Mouse (Mus musculus) CH12.LX (cell line): ENCODE results near the gene Dnah7a. TPM values are rescaled to one million over a fixed set of nuclear protein-coding genes. Genes with fewer than 3 reads are reported as not detected.
A peak's percentile ranks its signal among the peaks of the same experiment; 100 is the strongest.

Experiments
- DNase-seq: peaks from one replicate; pipeline ENCODE4 v3.0.0-alpha.2; 2013; ENCODE audit errors: extremely low read depth
- H3K27ac ChIP-seq: 2 replicates; pipeline ENCODE4 v1.5.1; 2012; ENCODE audit warnings: low read depth, mild to moderate bottlenecking, control low read depth, moderate library complexity; ENCODE audit not compliant: insufficient read depth
- H3K27me3 ChIP-seq: replicated peaks from 2 replicates; pipeline ENCODE3; 2012; ENCODE audit warnings: inconsistent platforms
- H3K36me3 ChIP-seq, 2 experiments: replicated peaks in 1 of 2; 2 replicates each; pipeline versions ENCODE3 to v1.6.1; 2012; ENCODE audit warnings: inconsistent platforms in 1 of 2, low read length in 1 of 2, mild to moderate bottlenecking in 1 of 2, mixed read lengths in 1 of 2, moderate library complexity in 1 of 2; ENCODE audit not compliant: control insufficient read depth in 1 of 2, insufficient read depth in 1 of 2
- H3K4me1 ChIP-seq, 2 experiments: 2 replicates each; pipeline ENCODE4 v1.6.1; 2012; ENCODE audit warnings: inconsistent platforms in 1 of 2, moderate library complexity in 1 of 2; ENCODE audit not compliant: insufficient read depth in 2 of 2, control insufficient read depth in 1 of 2
- H3K4me2 ChIP-seq: 2 replicates; pipeline ENCODE4 v1.6.1; 2012; ENCODE audit warnings: low read depth, mild to moderate bottlenecking, control low read depth; ENCODE audit not compliant: poor library complexity, insufficient read depth, severe bottlenecking
- H3K4me3 ChIP-seq, 3 experiments: fragments of 150-350 bp in 1 of 3; sonication (generic) in 1 of 3; replicated peaks in 1 of 3; 2 replicates each; pipeline versions ENCODE3 to v1.5.1; 2011 to 2012; ENCODE audit warnings: low read depth in 2 of 3, low read length in 2 of 3, mild to moderate bottlenecking in 2 of 3, moderate library complexity in 2 of 3, control low read depth in 1 of 3, improper control_type of control experiment in 1 of 3, inconsistent platforms in 1 of 3, mixed read lengths in 1 of 3; ENCODE audit not compliant: poor library complexity in 1 of 3
- H3K79me2 ChIP-seq: replicated peaks from 2 replicates; pipeline ENCODE4 v1.6.1; 2012; ENCODE audit warnings: mild to moderate bottlenecking, moderate library complexity; ENCODE audit not compliant: control insufficient read depth, poor library complexity, insufficient read depth, severe bottlenecking; ENCODE audit errors: extremely low read depth
- H3K9ac ChIP-seq: 2 replicates; pipeline ENCODE4 v1.6.1; 2012; ENCODE audit warnings: low read depth, mild to moderate bottlenecking, control low read depth, moderate library complexity; ENCODE audit not compliant: insufficient read depth
- H3K9me3 ChIP-seq: replicated peaks from 2 replicates; pipeline ENCODE3; 2012; ENCODE audit warnings: low read length, inconsistent platforms, mixed read lengths
- BHLHE40 ChIP-seq: IDR thresholded peaks from 2 replicates; pipeline ENCODE4 v1.6.1; 2011; ENCODE audit warnings: mild to moderate bottlenecking, low read depth, low read length, improper control_type of control experiment
- CHD1 ChIP-seq: IDR thresholded peaks from 2 replicates; pipeline ENCODE4 v1.6.1; 2012; ENCODE audit warnings: low read depth, low read length, improper control_type of control experiment, inconsistent platforms
- CHD2 ChIP-seq: IDR thresholded peaks from 2 replicates; pipeline ENCODE4 v1.6.1; 2011; ENCODE audit warnings: low read length, improper control_type of control experiment
- CTCF ChIP-seq, 2 experiments: IDR thresholded peaks in 1 of 2; conservative IDR thresholded peaks in 1 of 2; 2 replicates each; pipeline ENCODE4 v1.5.1; 2011 to 2012; ENCODE audit warnings: low read depth in 2 of 2, low read length in 2 of 2, improper control_type of control experiment in 1 of 2, inconsistent platforms in 1 of 2, mild to moderate bottlenecking in 1 of 2, moderate library complexity in 1 of 2
- E2F4 ChIP-seq: IDR thresholded peaks from 2 replicates; pipeline ENCODE4 v1.6.1; 2011; ENCODE audit warnings: low read depth, low read length, improper control_type of control experiment; ENCODE audit not compliant: insufficient replicate concordance
- ELF1 ChIP-seq: IDR thresholded peaks from 2 replicates; pipeline ENCODE4 v1.6.1; 2014; ENCODE audit warnings: low read depth, mild to moderate bottlenecking, inconsistent platforms, low read length, improper control_type of control experiment
- ETS1 ChIP-seq: conservative IDR thresholded peaks from 2 replicates; pipeline ENCODE4 v1.6.1; 2012; ENCODE audit warnings: low read depth, mild to moderate bottlenecking, inconsistent platforms, low read length, improper control_type of control experiment, moderate library complexity
- HCFC1 ChIP-seq: IDR thresholded peaks from 2 replicates; pipeline ENCODE4 v1.6.1; 2012; ENCODE audit warnings: low read depth, mild to moderate bottlenecking, inconsistent platforms, low read length, improper control_type of control experiment
- JUN ChIP-seq: IDR thresholded peaks from 2 replicates; pipeline ENCODE4 v1.6.1; 2011; ENCODE audit warnings: low read depth, mild to moderate bottlenecking, low read length, improper control_type of control experiment, moderate library complexity; ENCODE audit not compliant: insufficient read depth
- KAT2A ChIP-seq: IDR thresholded peaks from 2 replicates; pipeline ENCODE4 v1.6.1; 2012; ENCODE audit warnings: low read length, improper control_type of control experiment, inconsistent platforms; ENCODE audit not compliant: insufficient replicate concordance
- MAFK ChIP-seq: IDR thresholded peaks from 2 replicates; pipeline ENCODE4 v1.6.1; 2011; ENCODE audit warnings: low read length, improper control_type of control experiment; ENCODE audit not compliant: insufficient replicate concordance
- MAZ ChIP-seq: IDR thresholded peaks from 2 replicates; pipeline ENCODE4 v1.6.1; 2012; ENCODE audit warnings: low read depth, mild to moderate bottlenecking, inconsistent platforms, low read length, improper control_type of control experiment, moderate library complexity
- MEF2A ChIP-seq: IDR thresholded peaks from 2 replicates; pipeline ENCODE4 v1.6.1; 2014; ENCODE audit warnings: low read depth, mild to moderate bottlenecking, inconsistent platforms, low read length, improper control_type of control experiment, borderline replicate concordance
- MXI1 ChIP-seq: IDR thresholded peaks from 2 replicates; pipeline ENCODE4 v1.6.1; 2011; ENCODE audit warnings: mild to moderate bottlenecking, low read depth, low read length, improper control_type of control experiment
- MYC ChIP-seq: IDR thresholded peaks from 2 replicates; pipeline ENCODE4 v1.6.1; 2011; ENCODE audit warnings: low read depth, mild to moderate bottlenecking, improper control_type of control experiment, low read length
- NELFE ChIP-seq: IDR thresholded peaks from 2 replicates; pipeline ENCODE4 v1.6.1; 2011; ENCODE audit warnings: low read depth, low read length, improper control_type of control experiment
- NRF1 ChIP-seq: IDR thresholded peaks from 2 replicates; pipeline ENCODE4 v1.6.1; 2014; ENCODE audit warnings: low read depth, mild to moderate bottlenecking, inconsistent platforms, low read length, improper control_type of control experiment, moderate library complexity
- PAX5 ChIP-seq: IDR thresholded peaks from 2 replicates; pipeline ENCODE4 v1.6.1; 2012; ENCODE audit warnings: low read length, inconsistent platforms, mixed read lengths
- POLR2A ChIP-seq: IDR thresholded peaks from 2 replicates; pipeline ENCODE4 v1.6.1; 2011; ENCODE audit warnings: low read depth, mild to moderate bottlenecking, improper control_type of control experiment, low read length
- RAD21 ChIP-seq: IDR thresholded peaks from 2 replicates; pipeline ENCODE4 v1.6.1; 2011; ENCODE audit warnings: low read depth, mild to moderate bottlenecking, low read length, improper control_type of control experiment, moderate library complexity
- RCOR1 ChIP-seq: conservative IDR thresholded peaks from 2 replicates; pipeline ENCODE4 v1.6.1; 2012; ENCODE audit warnings: low read depth, mild to moderate bottlenecking, inconsistent platforms, low read length, improper control_type of control experiment
- SIN3A ChIP-seq: IDR thresholded peaks from 2 replicates; pipeline ENCODE4 v1.6.1; 2012; ENCODE audit warnings: low read length, improper control_type of control experiment, inconsistent platforms
- SMC3 ChIP-seq: IDR thresholded peaks from 2 replicates; pipeline ENCODE4 v1.6.1; 2011; ENCODE audit warnings: low read depth, low read length, improper control_type of control experiment
- TCF12 ChIP-seq: IDR thresholded peaks from 2 replicates; pipeline ENCODE4 v1.6.1; 2014; ENCODE audit warnings: low read depth, mild to moderate bottlenecking, inconsistent platforms, low read length, improper control_type of control experiment
- ZC3H11A ChIP-seq: IDR thresholded peaks from 2 replicates; pipeline ENCODE4 v1.6.1; 2012; ENCODE audit warnings: low read depth, mild to moderate bottlenecking, inconsistent platforms, low read length, improper control_type of control experiment
- ZKSCAN1 ChIP-seq: IDR thresholded peaks from 2 replicates; pipeline ENCODE4 v1.6.1; 2012; ENCODE audit warnings: low read depth, inconsistent platforms, low read length, improper control_type of control experiment, borderline replicate concordance
- ZMIZ1 ChIP-seq: IDR thresholded peaks from 2 replicates; pipeline ENCODE4 v1.6.1; 2012; ENCODE audit warnings: low read depth, mild to moderate bottlenecking, inconsistent platforms, low read length, improper control_type of control experiment
- ZNF384 ChIP-seq: IDR thresholded peaks from 2 replicates; pipeline ENCODE4 v1.6.1; 2012; ENCODE audit warnings: low read depth, low read length, improper control_type of control experiment, inconsistent platforms
- dilution Hi-C: fragments of 300-500 bp; cut with MboI; formaldehyde crosslinking; loops from 2 replicates; pipeline ENCODE4 v1.14.3; 2020; ENCODE audit warnings: low sequenced_read_pairs; ENCODE audit not compliant: extremely low pct_unique_long_range_greater_than_20kb, extremely low pct_ligation_motif_present
- in situ Hi-C: fragments of 300-500 bp; cut with MboI; formaldehyde crosslinking; loops from 3 replicates; pipeline ENCODE4 v1.14.3; 2019; ENCODE audit warnings: low sequenced_read_pairs, low pct_ligation_motif_present, low pct_unique_long_range_greater_than_20kb, mixed read lengths
- polyA plus RNA-seq: library from polyadenylated mRNA; unstranded; fragments of >175 nt; gene quantifications from 2 replicates; pipeline ENCODE4 v1.2.1, GENCODE M21; 2012; ENCODE audit warnings: low read depth; ENCODE audit not compliant: insufficient read length
- total RNA-seq, 2 experiments: library from RNA; depleted of rRNA; stranded (reverse); fragments of 300-350 nt in 1 of 2; fragments of >200 nt in 1 of 2; gene quantifications; 2 replicates each; pipeline ENCODE4 v1.2.3; 2012 to 2014

The Dnah7a gene
- total and polyA plus RNA-seq, 3 experiments = 0.04 TPM; not detected in 2

- in situ Hi-C loops (no loop called here), dilution Hi-C loops (no loop called here)
- H3K79me2 ChIP-seq = no peaks in the 10 kb centered on the region
These were observed 347.6 kb downstream of the Dnah7a start for GRCm38 (mm10) chr1:53358988-53359387.

GRCm38 (mm10) chr1:53352327-53353261 is 354.0 kb downstream of the Dnah7a start, which contains the start of the genes Asdurf, Gm28551 and Asnsd1:
TSS of gene Asdurf (minus strand) at chr1:53352619.
TSS of gene Gm28551 (minus strand) at chr1:53352667.
TSS of gene Asnsd1 (minus strand) at chr1:53352752.
- peak; percentile 94 for DNase-seq
- H3K27me3 ChIP-seq = no peaks in the 10 kb centered on the region
- peaks cover 10 to 14% of the 10 kb centered on the region in 2 experiments for H3K36me3 ChIP-seq
- peak within 1 kb of the TSS; percentile 71 for H3K9ac ChIP-seq
- peaks cover 9% of the 10 kb centered on the region; the same call in 1 of the 2 replicates for H3K79me2 ChIP-seq
- H3K4me2 ChIP-seq = peak within 1 kb of the TSS; percentile 99
- H3K4me1 ChIP-seq = peaks cover 3 to 32% of the 10 kb centered on the region in 2 experiments; a peak in 2 of 4 replicates
- H3K4me3 ChIP-seq = peak within 1 kb of the TSS; percentile 78 to 89 (median 85)
- in situ Hi-C loops (no loop called here), dilution Hi-C loops (no loop called here)
- TF ChIP-seq ZMIZ1 (no peak; the same call in 1 of the 2 replicates), MXI1 (peak; percentile 75; the same call in 1 of the 2 replicates), E2F4 (0 out of 2 replicates have a peak, but pooled peaks have one; percentile 80), POLR2A (peak; percentile 93), CHD2 (0 out of 2 replicates have a peak, but pooled peaks have one; percentile 52), NELFE (peak; percentile 79), CTCF (conservative IDR thresholded peaks at IDR 0.05 in 1 of 2, IDR thresholded peaks at IDR 0.05 in 1 of 2; ENCODE audit: low read depth in 2 of 2, low read length in 2 of 2) (peak in 1 of 2 experiments; percentile 61; a peak in 2 of 4 replicates), TCF12 (peak; percentile 64; the same call in 1 of the 2 replicates), ELF1 (peak; percentile 84), SIN3A (peak; percentile 73), RAD21 (peak; percentile 65), BHLHE40 (no peak), ZNF384 (no peak), HCFC1 (peak; percentile 78), MAFK (no peak), MAZ (peak; percentile 78; the same call in 1 of the 2 replicates), NRF1 (peak; percentile 97), SMC3 (no peak), KAT2A (0 out of 2 replicates have a peak, but pooled peaks have one; percentile 42), MYC (peak; percentile 38; the same call in 1 of the 2 replicates)
- TF ChIP-seq, all 38 proteins: peak for 15
- peak within 1 kb of the TSS; percentile 40 for H3K27ac ChIP-seq
- H3K9me3 ChIP-seq = no peaks in the 10 kb centered on the region

More at GRCm38 (mm10) chr1:53358988-53359387, 347.6 kb downstream of the Dnah7a start:
- no peak overlapping the region for H3K27ac ChIP-seq
- no peak overlapping the region for H3K4me3 ChIP-seq
- H3K36me3 ChIP-seq = no peaks in the 10 kb centered on the region
- H3K27me3 ChIP-seq = no peaks in the 10 kb centered on the region
- no peak overlapping the region for H3K9ac ChIP-seq
- no peaks in the 10 kb centered on the region for H3K4me1 ChIP-seq
- H3K4me2 ChIP-seq = no peak overlapping the region
- no peak for TF ChIP-seq BHLHE40
- no peak for TF ChIP-seq NELFE
- no peak for TF ChIP-seq ZC3H11A
- TF ChIP-seq E2F4 = no peak
- TF ChIP-seq MEF2A = no peak
- no peak for TF ChIP-seq NRF1
- no peak for TF ChIP-seq ETS1
- no peak for TF ChIP-seq PAX5
- no peak for TF ChIP-seq HCFC1
- no peak for TF ChIP-seq JUN
- TF ChIP-seq TCF12 = no peak
- TF ChIP-seq SIN3A = no peak
- no peak for TF ChIP-seq ZKSCAN1
- TF ChIP-seq KAT2A = no peak
- TF ChIP-seq CHD2 = no peak
- no peak for TF ChIP-seq CHD1
- no peak for TF ChIP-seq POLR2A
- TF ChIP-seq MAZ = no peak
- TF ChIP-seq RCOR1 = no peak
- TF ChIP-seq ZMIZ1 = no peak
- TF ChIP-seq, all 38 proteins: peak for 0
- H3K9me3 ChIP-seq = no peaks in the 10 kb centered on the region
- DNase-seq = no peak
